Mouse (Mus musculus): Measurements from ENCODE around the gene Zmynd10. TPM values are rescaled to one million over a fixed set of nuclear protein-coding genes. Genes with fewer than 3 reads are reported as not detected.
A peak's percentile ranks its signal among the peaks of the same experiment; 100 is the strongest.
"Not testable (repeated sequence)": the region's sequence is repeated elsewhere in the genome, so short reads cannot be mapped to it uniquely, and the experiment has no call there.

The Zmynd10 gene
- polyA plus RNA-seq, 1 experiment = 0.68 TPM

GRCm38 (mm10) chr9:107553541-107554318 lies 6.6 kb downstream of the Zmynd10 start:
- Histone ChIP-seq H3K9me3 (no peaks in the 10 kb centered on the region), H3K4me1 (peaks cover 70% of the 10 kb centered on the region), H3K27me3 (replicated peaks) (peaks cover 8% of the 10 kb centered on the region), H3K4me3 (replicated peaks) (peak overlapping the region; percentile 96), H3K36me3 (replicated peaks; ENCODE audit: low read length) (peaks cover 24% of the 10 kb centered on the region)
- no peak for TF ChIP-seq FLI1 (IDR thresholded peaks at IDR 0.05; ENCODE audit: low read length)
- no peak for TF ChIP-seq GATA1 (IDR thresholded peaks at IDR 0.05; ENCODE audit: borderline replicate concordance, low read length)

GRCm38 (mm10) chr9:107554319-107554825 lies 7.3 kb downstream of the Zmynd10 start:
- peaks cover 31% of the 10 kb centered on the region for H3K36me3 ChIP-seq (replicated peaks; ENCODE audit: low read length)
- H3K9me3 ChIP-seq = no peaks in the 10 kb centered on the region
- H3K27me3 ChIP-seq (replicated peaks) = peaks cover 3% of the 10 kb centered on the region
- H3K4me3 ChIP-seq (replicated peaks) = peak overlapping the region; percentile 96
- peaks cover 66% of the 10 kb centered on the region for H3K4me1 ChIP-seq
- TF ChIP-seq FLI1 (IDR thresholded peaks at IDR 0.05; ENCODE audit: low read length) (peak; percentile 13; the same call in 1 of the 2 replicates), GATA1 (IDR thresholded peaks at IDR 0.05; ENCODE audit: borderline replicate concordance, low read length) (no peak)

DNA sequence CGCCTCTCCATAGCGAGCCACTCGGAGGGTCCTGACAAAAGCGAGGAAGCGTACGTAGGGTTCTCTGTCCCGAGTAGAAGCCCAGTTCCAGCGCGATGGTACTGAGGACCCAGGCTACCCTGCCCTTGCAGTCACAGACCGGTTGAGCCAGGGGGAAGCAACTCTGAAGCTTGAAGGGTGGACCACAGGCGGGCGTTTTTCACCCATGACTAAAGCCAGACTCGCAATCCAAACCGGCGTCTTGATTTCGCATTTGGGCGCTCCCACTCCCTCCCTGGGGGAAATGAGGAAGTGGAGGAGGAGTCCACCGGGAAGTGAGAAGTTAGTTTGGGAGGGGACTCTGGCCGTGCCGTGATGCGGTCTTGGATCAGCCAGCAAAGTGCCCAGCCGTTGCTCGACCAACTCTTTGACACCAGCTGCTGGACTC lies 7.9 kb downstream of the Zmynd10 start:
- Histone ChIP-seq H3K9me3 (no peaks in the 10 kb centered on the region), H3K27me3 (replicated peaks) (no peaks in the 10 kb centered on the region), H3K4me3 (replicated peaks) (peak overlapping the region; percentile 96), H3K4me1 (peaks cover 61% of the 10 kb centered on the region), H3K36me3 (replicated peaks; ENCODE audit: low read length) (peaks cover 37% of the 10 kb centered on the region)
- TF ChIP-seq GATA1 (IDR thresholded peaks at IDR 0.05; ENCODE audit: borderline replicate concordance, low read length) (no peak), FLI1 (IDR thresholded peaks at IDR 0.05; ENCODE audit: low read length) (no peak)

DNA sequence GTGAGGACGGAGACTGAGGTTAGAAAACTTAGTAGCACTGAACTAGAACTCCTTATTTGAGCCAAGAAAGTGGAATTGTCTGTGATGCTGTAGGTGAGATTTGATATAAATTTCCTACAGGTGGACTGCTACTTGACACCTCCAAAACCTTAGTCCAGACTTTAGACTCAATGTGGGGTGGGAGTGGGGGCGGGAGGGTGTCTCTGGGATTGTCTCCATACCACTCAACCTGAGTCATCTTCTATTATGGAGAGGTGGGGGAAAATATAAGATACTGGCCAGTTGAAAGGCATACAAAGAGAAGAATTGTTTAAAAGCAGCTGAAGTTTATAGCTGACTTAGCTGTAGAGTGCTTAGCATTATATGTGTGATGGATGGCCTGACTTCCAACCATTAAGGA lies 8.6 kb downstream of the Zmynd10 start:
- TF ChIP-seq FLI1 (IDR thresholded peaks at IDR 0.05; ENCODE audit: low read length) (no peak), GATA1 (IDR thresholded peaks at IDR 0.05; ENCODE audit: borderline replicate concordance, low read length) (no peak)
- Histone ChIP-seq H3K4me1 (peaks cover 54% of the 10 kb centered on the region), H3K9me3 (no peaks in the 10 kb centered on the region), H3K4me3 (replicated peaks) (peak overlapping the region; percentile 96), H3K27me3 (replicated peaks) (no peaks in the 10 kb centered on the region), H3K36me3 (replicated peaks; ENCODE audit: low read length) (peaks cover 44% of the 10 kb centered on the region)

DNA sequence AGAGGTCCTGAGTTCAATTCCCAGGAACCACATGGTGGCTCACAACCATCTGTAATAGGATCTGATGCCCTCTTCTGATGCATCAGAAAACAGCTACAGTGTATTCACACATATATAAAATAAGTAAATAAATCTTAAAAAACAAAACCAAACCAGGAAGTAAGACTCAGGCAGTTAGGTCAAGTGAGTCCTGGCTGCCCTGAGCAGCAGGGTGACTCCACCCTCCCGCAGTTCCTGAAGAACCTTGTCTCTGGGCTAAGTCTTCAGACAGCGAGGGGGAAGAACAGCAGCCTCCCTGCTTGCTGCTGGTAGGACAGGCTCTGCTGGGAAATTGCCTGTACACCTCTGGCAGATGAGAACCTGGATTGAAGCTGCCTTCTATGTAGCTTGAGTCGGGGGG lies 9.2 kb downstream of the Zmynd10 start:
- H3K4me1 ChIP-seq = peaks cover 51% of the 10 kb centered on the region
- peak overlapping the region; percentile 96 for H3K4me3 ChIP-seq (replicated peaks)
- no peaks in the 10 kb centered on the region for H3K27me3 ChIP-seq (replicated peaks)
- no peak for TF ChIP-seq FLI1 (IDR thresholded peaks at IDR 0.05; ENCODE audit: low read length)
- no peak for TF ChIP-seq GATA1 (IDR thresholded peaks at IDR 0.05; ENCODE audit: borderline replicate concordance, low read length)
- H3K36me3 ChIP-seq (replicated peaks; ENCODE audit: low read length) = peaks cover 50% of the 10 kb centered on the region
- H3K9me3 ChIP-seq = no peaks in the 10 kb centered on the region

DNA sequence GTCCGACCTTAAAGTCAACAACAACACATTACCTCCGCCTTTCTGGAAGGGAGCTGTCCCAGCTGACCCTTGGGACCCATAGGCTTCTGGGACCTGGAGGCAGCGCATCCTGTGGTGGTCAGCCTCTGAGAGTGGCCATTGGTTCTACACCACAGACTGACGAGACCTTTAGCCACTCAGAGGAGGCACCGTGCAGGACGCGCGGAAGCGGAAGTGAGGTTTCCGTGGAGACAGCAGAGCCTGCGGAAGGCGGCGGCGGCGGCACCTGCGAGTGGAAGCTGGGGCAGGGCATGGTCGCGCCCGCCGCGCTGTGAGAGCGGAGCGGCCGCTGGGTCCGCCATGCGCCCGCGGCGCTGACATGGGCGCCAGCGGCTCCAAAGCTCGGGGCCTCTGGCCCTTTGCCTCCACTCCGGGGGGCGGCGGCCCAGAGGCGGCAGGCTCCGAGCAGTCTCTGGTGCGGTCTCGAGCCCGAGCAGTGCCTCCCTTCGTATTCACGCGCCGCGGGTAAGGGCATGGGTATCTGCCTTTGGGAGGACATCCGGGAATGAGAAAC lies 16.0 kb downstream of the Zmynd10 start, which contains the start of gene Tusc2:
Tusc2 (plus strand) TSS at position 227 of the 553 bp plus-strand sequence.
- Histone ChIP-seq H3K27me3 (replicated peaks) (no peaks in the 10 kb centered on the region), H3K9me3 (no peaks in the 10 kb centered on the region), H3K36me3 (replicated peaks; ENCODE audit: low read length) (peaks cover 67% of the 10 kb centered on the region), H3K4me3 (replicated peaks) (peak within 1 kb of the TSS; percentile 96), H3K4me1 (peaks cover 65% of the 10 kb centered on the region)
- TF ChIP-seq FLI1 (IDR thresholded peaks at IDR 0.05; ENCODE audit: low read length) (no peak), GATA1 (IDR thresholded peaks at IDR 0.05; ENCODE audit: borderline replicate concordance, low read length) (no peak)

GRCm38 (mm10) chr9:107565556-107565955 lies 18.5 kb downstream of the Zmynd10 start:
- not testable (repeated sequence) for H3K27me3 ChIP-seq (replicated peaks); H3K4me3 ChIP-seq (replicated peaks); H3K9me3 ChIP-seq
- Histone ChIP-seq H3K36me3 (replicated peaks; ENCODE audit: low read length) (peaks cover 47% of the 10 kb centered on the region), H3K4me1 (peaks cover 82% of the 10 kb centered on the region)

DNA sequence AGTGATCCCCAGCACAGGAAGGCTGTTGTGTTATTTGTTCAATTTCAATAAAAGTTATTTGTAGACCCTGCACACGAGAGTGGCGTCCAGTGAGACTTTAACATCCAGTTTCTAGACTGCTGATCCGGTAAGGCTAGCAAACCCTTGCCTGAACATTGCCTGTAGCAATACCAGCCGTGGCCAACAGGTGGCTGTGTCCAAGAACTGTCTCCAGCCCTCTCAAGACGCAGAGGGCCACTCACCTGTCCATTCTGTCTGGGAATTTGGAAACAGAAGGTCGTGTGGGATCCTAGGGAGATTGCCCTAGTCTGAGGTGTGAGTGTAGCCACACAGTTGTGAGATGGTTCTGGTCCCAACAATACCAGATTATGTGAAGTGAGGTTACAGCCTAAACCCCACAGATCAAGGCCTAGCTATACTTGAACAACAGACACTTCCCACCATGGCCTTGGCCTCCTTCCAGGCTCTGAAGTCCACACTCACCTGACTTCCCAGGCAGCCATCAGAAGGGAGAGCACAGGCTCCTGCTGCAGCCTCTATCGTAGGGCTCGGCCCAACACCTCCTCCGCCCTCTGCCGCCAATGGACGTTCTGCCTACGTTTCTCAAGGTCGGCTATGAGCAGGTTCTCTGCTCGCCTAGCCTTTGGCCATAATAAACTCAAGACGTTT lies 19.1 kb downstream of the Zmynd10 start:
- Histone ChIP-seq H3K4me3 (replicated peaks) (peak overlapping the region; percentile 40), H3K4me1 (peaks cover 88% of the 10 kb centered on the region), H3K36me3 (replicated peaks; ENCODE audit: low read length) (peaks cover 47% of the 10 kb centered on the region), H3K27me3 (replicated peaks) (no peaks in the 10 kb centered on the region), H3K9me3 (no peaks in the 10 kb centered on the region)
- TF ChIP-seq GATA1 (IDR thresholded peaks at IDR 0.05; ENCODE audit: borderline replicate concordance, low read length) (no peak), FLI1 (IDR thresholded peaks at IDR 0.05; ENCODE audit: low read length) (no peak)

GRCm38 (mm10) chr9:107566855-107567254 lies 19.8 kb downstream of the Zmynd10 start:
- H3K4me3 ChIP-seq (replicated peaks) = peak overlapping the region; percentile 66
- TF ChIP-seq GATA1 (IDR thresholded peaks at IDR 0.05; ENCODE audit: borderline replicate concordance, low read length) = no peak
- no peak for TF ChIP-seq FLI1 (IDR thresholded peaks at IDR 0.05; ENCODE audit: low read length)
- H3K9me3 ChIP-seq = no peaks in the 10 kb centered on the region
- peaks cover 88% of the 10 kb centered on the region for H3K4me1 ChIP-seq
- no peaks in the 10 kb centered on the region for H3K27me3 ChIP-seq (replicated peaks)
- peaks cover 47% of the 10 kb centered on the region for H3K36me3 ChIP-seq (replicated peaks; ENCODE audit: low read length)

Measured in megakaryocyte, embryonic 14.5 days (primary cell).